Mouse (Mus musculus) C2C12 (cell line): ENCODE data around the gene Il18rap. TPM values are rescaled to one million over a fixed set of nuclear protein-coding genes. Genes with fewer than 3 reads are reported as not detected.
A peak's percentile ranks its signal among the peaks of the same experiment; 100 is the strongest.
"Not testable (repeated sequence)": the region's sequence is repeated elsewhere in the genome, so short reads cannot be mapped to it uniquely, and the experiment has no call there.

ENCODE experiments used
- H3K27me3 ChIP-seq: one replicate; pipeline ENCODE4 v1.6.1; 2011; ENCODE audit not compliant: control insufficient read depth, insufficient read depth, insufficient read length
- H3K36me3 ChIP-seq: one replicate; pipeline ENCODE4 v1.6.1; 2011; ENCODE audit not compliant: control insufficient read depth, insufficient read depth
- H3K4me3 ChIP-seq: one replicate; pipeline ENCODE4 v1.5.1; 2011; ENCODE audit warnings: mild to moderate bottlenecking, control low read depth; ENCODE audit not compliant: poor library complexity, insufficient read depth, severe bottlenecking
- H3K79me2 ChIP-seq: one replicate; pipeline ENCODE4 v1.6.1; 2011; ENCODE audit not compliant: control insufficient read depth, insufficient read depth
- H3K79me3 ChIP-seq: one replicate; pipeline ENCODE4 v1.6.1; 2011; ENCODE audit warnings: low read depth, control low read depth
- H3ac ChIP-seq: one replicate; pipeline ENCODE3; 2011; ENCODE audit warnings: low read depth; ENCODE audit not compliant: control insufficient read depth, insufficient read length
- CEBPB ChIP-seq: IDR thresholded peaks from one replicate; pipeline ENCODE4 v1.6.1; 2011; ENCODE audit warnings: low read depth, mild to moderate bottlenecking, control low read depth, moderate library complexity
- CTCF ChIP-seq: IDR thresholded peaks from one replicate; pipeline ENCODE4 v1.5.1; 2011; ENCODE audit not compliant: control insufficient read depth, insufficient read depth, insufficient read length
- FOSL1 ChIP-seq: IDR thresholded peaks from one replicate; pipeline ENCODE4 v1.8.0; 2011; ENCODE audit warnings: mild to moderate bottlenecking, low read length; ENCODE audit not compliant: poor library complexity, insufficient read depth, severe bottlenecking
- MAX ChIP-seq: IDR thresholded peaks from one replicate; pipeline ENCODE4 v1.6.1; 2011; ENCODE audit warnings: mild to moderate bottlenecking, control low read depth
- MYOD1 ChIP-seq: IDR thresholded peaks from one replicate; pipeline ENCODE4 v1.6.1; 2011; ENCODE audit warnings: low read depth; ENCODE audit not compliant: control insufficient read depth, insufficient read length
- MYOG ChIP-seq: IDR thresholded peaks from one replicate; pipeline ENCODE4 v1.6.1; 2011; ENCODE audit not compliant: control insufficient read depth, insufficient read length; ENCODE audit errors: extremely low read depth
- USF1 ChIP-seq: IDR thresholded peaks from one replicate; pipeline ENCODE4 v1.6.1; 2011; ENCODE audit warnings: low read depth, mild to moderate bottlenecking, control low read depth, moderate library complexity
- polyA plus RNA-seq: library from polyadenylated mRNA; unstranded; fragments of >200 nt; fragmentation: generic; extraction: Trizol; gene quantifications from one replicate; pipeline ENCODE4 v1.2.1, GENCODE M21; 2012; ENCODE audit warnings: missing spikeins

Il18rap gene
- polyA plus RNA-seq, 1 experiment, result 1.3 TPM

GRCm38 (mm10) chr1:40590931-40591330 lies 75.8 kb downstream of the Il18rap start:
- Histone ChIP-seq H3ac (no peak overlapping the region), H3K36me3 (no peaks in the 10 kb centered on the region), H3K79me2 (no peaks in the 10 kb centered on the region), H3K27me3 (no peaks in the 10 kb centered on the region), H3K4me3 (no peak overlapping the region), H3K79me3 (no peaks in the 10 kb centered on the region)
- no peak for TF ChIP-seq MYOG
- no peak for TF ChIP-seq CTCF
- no peak for TF ChIP-seq MYOD1
- TF ChIP-seq USF1, result no peak
- no peak for TF ChIP-seq FOSL1
- TF ChIP-seq CEBPB, result no peak
- TF ChIP-seq MAX, result no peak

DNA sequence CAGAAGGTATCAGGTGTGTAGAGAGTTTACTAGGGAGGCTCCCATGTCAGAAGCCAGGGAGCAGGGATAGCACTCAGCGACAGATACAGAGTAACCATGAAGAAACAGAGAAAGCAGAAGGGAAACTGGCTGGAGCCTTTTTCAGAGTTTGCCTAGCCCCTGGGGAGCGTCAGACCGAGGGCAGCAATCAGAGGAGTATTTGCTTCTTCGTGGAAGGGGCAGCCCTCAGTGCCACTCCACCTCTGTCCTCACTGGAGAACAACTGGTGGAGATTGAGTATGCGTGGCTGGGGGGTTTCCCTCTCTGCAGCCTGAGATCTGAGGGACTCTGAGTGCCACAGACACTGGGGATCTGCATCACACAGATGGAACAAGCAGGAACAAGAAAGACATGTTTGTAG lies 82.7 kb downstream of the Il18rap start:
- no peaks in the 10 kb centered on the region for H3K79me3 ChIP-seq
- no peaks in the 10 kb centered on the region for H3K79me2 ChIP-seq
- no peaks in the 10 kb centered on the region for H3K27me3 ChIP-seq
- TF ChIP-seq MYOG (no peak), MYOD1 (no peak), CEBPB (no peak), USF1 (no peak), CTCF (no peak), MAX (no peak)
- H3K36me3 ChIP-seq, result no peaks in the 10 kb centered on the region
- H3K4me3 ChIP-seq, result no peak overlapping the region
- no peak overlapping the region for H3ac ChIP-seq

GRCm38 (mm10) chr1:40599661-40600060 lies 84.5 kb downstream of the Il18rap start:
- H3K27me3 ChIP-seq, H3ac ChIP-seq, H3K36me3 ChIP-seq: not testable (repeated sequence)

DNA sequence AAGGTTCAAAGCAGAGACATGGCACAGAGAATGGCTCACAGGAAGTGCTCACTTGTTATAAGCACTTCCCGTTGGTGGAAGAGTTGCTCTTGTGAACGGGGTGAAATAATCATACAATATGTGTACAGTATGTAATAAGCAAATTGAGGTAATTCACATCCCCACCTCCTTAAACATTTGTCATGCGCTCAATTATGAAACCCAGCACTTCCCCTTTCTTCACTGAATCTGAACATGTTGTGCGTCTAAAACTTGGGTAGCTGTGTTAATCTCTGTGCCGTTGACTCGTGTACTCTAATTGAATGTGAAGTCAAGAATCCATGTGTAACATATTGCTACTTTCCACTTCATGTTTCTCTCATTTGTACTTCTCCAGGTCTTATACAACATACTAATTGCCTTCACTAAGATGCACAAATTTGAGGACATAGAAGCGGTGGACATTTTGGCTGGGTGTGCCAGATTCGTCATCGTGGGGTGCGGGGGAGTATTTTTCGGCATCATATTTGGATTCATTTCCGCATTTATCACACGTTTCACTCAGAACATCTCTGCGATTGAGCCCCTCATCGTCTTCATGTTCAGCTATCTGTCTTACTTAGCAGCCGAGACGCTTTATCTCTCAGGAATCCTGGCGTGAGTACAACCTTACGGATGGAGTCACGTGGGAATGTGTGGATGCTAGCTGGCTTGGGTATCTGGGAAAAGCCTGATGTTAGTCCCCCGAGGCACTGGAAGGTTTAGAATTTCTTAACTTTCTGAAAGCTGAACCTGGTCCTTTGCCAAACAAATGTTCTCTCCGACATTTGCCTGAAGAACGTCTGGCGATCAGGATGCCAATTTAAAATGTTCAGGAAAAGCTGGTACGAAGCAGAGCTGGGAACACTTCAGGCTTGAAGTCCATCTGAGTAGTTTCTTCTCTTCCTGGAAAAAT lies 85.5 kb downstream of the Il18rap start:
- no peaks in the 10 kb centered on the region for H3K36me3 ChIP-seq
- TF ChIP-seq CEBPB (no peak), USF1 (peak; percentile 81)
- H3ac ChIP-seq, result no peak overlapping the region
- H3K79me3 ChIP-seq, result no peaks in the 10 kb centered on the region
- H3K4me3 ChIP-seq, result no peak overlapping the region
- no peaks in the 10 kb centered on the region for H3K27me3 ChIP-seq
- no peaks in the 10 kb centered on the region for H3K79me2 ChIP-seq

More at GRCm38 (mm10) chr1:40599661-40600060, 84.5 kb downstream of the Il18rap start:
- H3K4me3 ChIP-seq, H3K79me2 ChIP-seq, H3K79me3 ChIP-seq: not testable (repeated sequence)

Other genes starting within 250 kb of the Il18rap start
- gene Il1rl2, start 190.8 kb upstream of the Il18rap start, polyA plus RNA-seq, result not detected
- gene Il1rl1, start 85.8 kb upstream of the Il18rap start, polyA plus RNA-seq, result 0.13 TPM
- gene Il18r1, start 49.8 kb upstream of the Il18rap start, polyA plus RNA-seq, result not detected
- gene Slc9a4, start 64.7 kb downstream of the Il18rap start, polyA plus RNA-seq, result 0.07 TPM
- 6.9 TPM for gene Slc9a2, start 165.2 kb downstream of the Il18rap start, polyA plus RNA-seq